Mouse (Mus musculus): ENCODE data around the gene Platr17. TPM values are rescaled to one million over a fixed set of nuclear protein-coding genes. Genes with fewer than 3 reads are reported as not detected.

Gene Platr17
- polyA plus RNA-seq, 1 experiment, result 0.47 TPM

DNA sequence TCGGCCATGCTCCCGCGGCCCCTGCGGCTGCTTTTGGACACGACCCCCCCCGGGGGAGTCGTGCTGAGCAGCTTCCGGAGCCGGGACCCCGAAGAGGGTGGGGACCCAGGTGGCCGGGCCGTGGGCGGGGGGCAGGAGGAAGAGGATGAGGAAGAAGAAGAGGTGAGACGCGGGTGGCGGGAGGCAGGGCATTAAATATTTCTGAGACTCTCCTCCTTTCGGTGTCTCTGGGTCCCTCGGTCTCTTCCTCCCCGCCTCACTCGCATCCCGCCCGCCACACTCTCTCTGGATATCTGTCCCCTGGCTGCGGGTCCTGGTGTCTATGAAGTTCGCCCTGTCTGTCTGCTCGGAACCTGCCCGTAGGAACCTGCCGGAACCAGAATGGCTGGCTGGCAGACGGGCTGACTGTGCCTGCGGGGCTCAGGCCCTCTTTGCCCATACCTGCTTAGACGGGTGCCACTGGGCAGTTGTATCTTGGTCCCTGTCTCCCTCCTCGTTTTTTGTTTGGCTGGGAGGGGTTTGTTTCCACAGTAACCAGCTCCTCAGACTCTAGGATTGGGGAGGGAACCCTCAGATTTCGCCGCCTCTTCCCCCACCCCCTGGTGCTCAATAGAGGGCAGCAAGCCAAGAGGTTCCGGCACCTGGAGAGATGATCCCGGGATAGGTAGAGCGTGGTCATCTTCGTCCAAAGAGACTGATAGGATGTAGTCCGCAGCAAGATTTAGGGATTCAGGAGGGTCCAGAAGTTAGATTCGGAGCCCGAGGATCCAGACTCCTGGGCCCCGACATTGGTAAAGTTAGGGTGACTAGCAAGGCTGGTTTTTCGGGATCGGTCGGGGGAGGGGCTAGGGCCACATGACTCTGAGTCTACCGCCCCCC, 25.6 kb downstream of the Platr17 start:
- TF ChIP-seq POLR2A (IDR thresholded peaks at IDR 0.05; ENCODE audit: low read depth, low read length), result no peak
- TF ChIP-seq CTCF (IDR thresholded peaks at IDR 0.05; ENCODE audit: extremely low read depth, insufficient read depth, insufficient read length, insufficient replicate concordance), result no peak
- Histone ChIP-seq H3K36me3 (ENCODE audit: control insufficient read depth, insufficient read depth, low read length) (peaks cover 44% of the 10 kb centered on the region), H3K4me1 (ENCODE audit: control insufficient read depth, insufficient read depth, insufficient read length) (peaks cover 4% of the 10 kb centered on the region; the same call in 1 of the 2 replicates), H3K4me3 (ENCODE audit: extremely low read depth, insufficient read depth, insufficient read length) (peak overlapping the region; percentile 84), H3K27me3 (ENCODE audit: control insufficient read depth, insufficient read depth, low read length) (no peaks in the 10 kb centered on the region), H3K27ac (ENCODE audit: insufficient read depth, low read length) (peak overlapping the region; percentile 98)
- DNase-seq (ENCODE audit: low read depth in 1 of 2, low spot score in 2 of 2), result peak in 1 of 2 experiments; percentile 61
- under 1% methylated on average over 41 of the region's 45 CpGs for WGBS

- peak overlapping the region; percentile 98 for H3K27ac ChIP-seq (ENCODE audit: insufficient read depth, low read length)
- WGBS, result 29% methylated on average over 18 of the region's 18 CpGs
These were observed 26.4 kb downstream of the Platr17 start for GRCm38 (mm10) chr17:33931159-33931866.

DNA sequence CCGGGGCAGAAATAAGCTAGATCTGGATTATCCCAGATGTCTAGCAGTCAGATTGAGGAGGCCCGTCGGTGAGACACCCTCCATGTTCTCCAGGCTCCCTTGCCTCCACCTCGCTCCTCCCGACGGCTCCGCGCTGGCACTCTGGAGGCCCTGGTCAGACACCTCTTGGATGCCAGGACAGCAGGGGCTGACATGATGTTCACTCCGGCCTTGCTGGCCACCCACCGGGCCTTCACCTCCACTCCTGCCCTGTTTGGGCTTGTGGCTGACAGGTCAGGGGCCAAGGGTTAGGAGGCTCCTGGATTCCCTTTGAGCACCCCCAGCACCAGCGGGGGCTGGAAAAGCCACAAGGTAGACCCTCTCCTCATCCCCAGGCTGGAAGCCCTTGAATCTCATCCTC, 27.0 kb downstream of the Platr17 start:
- Histone ChIP-seq H3K36me3 (ENCODE audit: control insufficient read depth, insufficient read depth, low read length) (peaks cover 37% of the 10 kb centered on the region), H3K4me1 (ENCODE audit: control insufficient read depth, insufficient read depth, insufficient read length) (peaks cover 4% of the 10 kb centered on the region; the same call in 1 of the 2 replicates), H3K27ac (ENCODE audit: insufficient read depth, low read length) (no peak overlapping the region), H3K4me3 (ENCODE audit: extremely low read depth, insufficient read depth, insufficient read length) (no peak overlapping the region), H3K27me3 (ENCODE audit: control insufficient read depth, insufficient read depth, low read length) (no peaks in the 10 kb centered on the region)
- no peak for TF ChIP-seq CTCF (IDR thresholded peaks at IDR 0.05; ENCODE audit: extremely low read depth, insufficient read depth, insufficient read length, insufficient replicate concordance)
- TF ChIP-seq POLR2A (IDR thresholded peaks at IDR 0.05; ENCODE audit: low read depth, low read length), result no peak
- 96% methylated on average over 11 of the region's 11 CpGs for WGBS
- no peak for DNase-seq (ENCODE audit: low read depth in 1 of 2, low spot score in 2 of 2)

More at GRCm38 (mm10) chr17:33931159-33931866, 26.4 kb downstream of the Platr17 start:
- Histone ChIP-seq H3K36me3 (ENCODE audit: control insufficient read depth, insufficient read depth, low read length) (peaks cover 40% of the 10 kb centered on the region), H3K4me1 (ENCODE audit: control insufficient read depth, insufficient read depth, insufficient read length) (peaks cover 4% of the 10 kb centered on the region; the same call in 1 of the 2 replicates), H3K27me3 (ENCODE audit: control insufficient read depth, insufficient read depth, low read length) (no peaks in the 10 kb centered on the region), H3K4me3 (ENCODE audit: extremely low read depth, insufficient read depth, insufficient read length) (peak overlapping the region; percentile 84)
- TF ChIP-seq POLR2A (IDR thresholded peaks at IDR 0.05; ENCODE audit: low read depth, low read length), result no peak
- TF ChIP-seq CTCF (IDR thresholded peaks at IDR 0.05; ENCODE audit: extremely low read depth, insufficient read depth, insufficient read length, insufficient replicate concordance), result no peak
- DNase-seq (ENCODE audit: low read depth in 1 of 2, low spot score in 2 of 2), result no peak

- Histone ChIP-seq H3K27me3 (ENCODE audit: control insufficient read depth, insufficient read depth, low read length) (no peaks in the 10 kb centered on the region), H3K36me3 (ENCODE audit: control insufficient read depth, insufficient read depth, low read length) (peaks cover 41% of the 10 kb centered on the region), H3K27ac (ENCODE audit: insufficient read depth, low read length) (no peak overlapping the region), H3K4me1 (ENCODE audit: control insufficient read depth, insufficient read depth, insufficient read length) (peaks cover 4% of the 10 kb centered on the region; the same call in 1 of the 2 replicates), H3K4me3 (ENCODE audit: extremely low read depth, insufficient read depth, insufficient read length) (no peak overlapping the region)
- DNase-seq (ENCODE audit: low read depth in 1 of 2, low spot score in 2 of 2), result no peak
- WGBS, result 91% methylated on average over 14 of the region's 14 CpGs
- no peak for TF ChIP-seq POLR2A (IDR thresholded peaks at IDR 0.05; ENCODE audit: low read depth, low read length)
- no peak for TF ChIP-seq CTCF (IDR thresholded peaks at IDR 0.05; ENCODE audit: extremely low read depth, insufficient read depth, insufficient read length, insufficient replicate concordance)
These were observed 27.5 kb downstream of the Platr17 start for GRCm38 (mm10) chr17:33932448-33932847.

GRCm38 (mm10) chr17:33932970-33933369, 28.0 kb downstream of the Platr17 start:
- Histone ChIP-seq H3K36me3 (ENCODE audit: control insufficient read depth, insufficient read depth, low read length) (peaks cover 42% of the 10 kb centered on the region), H3K27ac (ENCODE audit: insufficient read depth, low read length) (no peak overlapping the region), H3K27me3 (ENCODE audit: control insufficient read depth, insufficient read depth, low read length) (no peaks in the 10 kb centered on the region), H3K4me1 (ENCODE audit: control insufficient read depth, insufficient read depth, insufficient read length) (peaks cover 4% of the 10 kb centered on the region; the same call in 1 of the 2 replicates), H3K4me3 (ENCODE audit: extremely low read depth, insufficient read depth, insufficient read length) (no peak overlapping the region)
- no peak for TF ChIP-seq CTCF (IDR thresholded peaks at IDR 0.05; ENCODE audit: extremely low read depth, insufficient read depth, insufficient read length, insufficient replicate concordance)
- TF ChIP-seq POLR2A (IDR thresholded peaks at IDR 0.05; ENCODE audit: low read depth, low read length), result no peak
- 95% methylated on average over 15 of the region's 15 CpGs for WGBS
- no peak for DNase-seq (ENCODE audit: low read depth in 1 of 2, low spot score in 2 of 2)

DNA sequence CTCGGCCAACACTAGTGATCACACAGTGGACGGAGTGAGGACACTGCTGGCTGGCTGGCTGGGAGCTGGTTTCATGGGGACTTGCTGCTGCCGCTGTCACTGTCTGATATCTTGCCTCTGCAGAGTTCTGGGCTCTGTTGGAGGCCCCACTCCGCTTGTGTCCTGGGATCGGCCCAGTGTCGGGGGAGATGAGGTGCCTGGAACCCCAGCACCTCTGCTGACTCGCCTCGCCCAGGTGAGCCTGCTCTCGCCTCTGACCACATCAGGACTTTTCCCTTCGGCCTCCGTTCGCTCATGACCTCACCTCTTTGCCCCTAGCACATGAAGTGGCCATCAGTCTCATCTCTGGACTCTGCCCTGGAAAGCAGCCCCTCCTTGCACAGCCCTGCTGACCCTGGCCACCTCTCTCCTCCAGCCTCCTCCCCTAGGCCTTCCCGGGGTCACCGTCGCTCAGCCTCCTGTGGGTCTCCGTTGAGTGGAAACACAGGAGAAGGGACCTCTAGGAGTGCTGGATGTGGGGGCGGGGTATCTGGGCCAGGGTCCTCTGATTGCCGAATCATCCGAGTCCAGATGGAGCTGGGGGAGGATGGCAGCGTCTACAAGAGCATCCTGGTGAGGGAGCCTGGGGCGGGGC, 30.6 kb downstream of the Platr17 start:
- Histone ChIP-seq H3K27me3 (ENCODE audit: control insufficient read depth, insufficient read depth, low read length) (no peaks in the 10 kb centered on the region), H3K27ac (ENCODE audit: insufficient read depth, low read length) (no peak overlapping the region), H3K4me1 (ENCODE audit: control insufficient read depth, insufficient read depth, insufficient read length) (peaks cover 10% of the 10 kb centered on the region; the same call in 1 of the 2 replicates), H3K36me3 (ENCODE audit: control insufficient read depth, insufficient read depth, low read length) (peaks cover 43% of the 10 kb centered on the region), H3K4me3 (ENCODE audit: extremely low read depth, insufficient read depth, insufficient read length) (no peak overlapping the region)
- TF ChIP-seq CTCF (IDR thresholded peaks at IDR 0.05; ENCODE audit: extremely low read depth, insufficient read depth, insufficient read length, insufficient replicate concordance) (no peak), POLR2A (IDR thresholded peaks at IDR 0.05; ENCODE audit: low read depth, low read length) (no peak)
- 90% methylated on average over 21 of the region's 21 CpGs for WGBS
- DNase-seq (ENCODE audit: low read depth in 1 of 2, low spot score in 2 of 2), result no peak
